Mouse (Mus musculus) liver, embryonic 12.5 days (tissue): ENCODE measurements around the gene Ncmap. TPM values are rescaled to one million over a fixed set of nuclear protein-coding genes. Genes with fewer than 3 reads are reported as not detected.

Experiments
- ATAC-seq: fragments of 200-750 bp; cut with Nextera tagmentation; 2 replicates; pipeline ENCODE4 v1.8.0; 2017; ENCODE audit warnings: moderate number of reproducible peaks, mild to moderate bottlenecking, moderate library complexity
- H3K27ac ChIP-seq: fragments of 300-500 bp; sonication (generic); 2 replicates; pipeline ENCODE4 v1.5.1; 2016; ENCODE audit warnings: mild to moderate bottlenecking
- H3K27me3 ChIP-seq: fragments of 300-500 bp; sonication (generic); replicated peaks from 2 replicates; pipeline ENCODE4 v1.6.1; 2016; ENCODE audit warnings: mild to moderate bottlenecking, moderate library complexity
- H3K36me3 ChIP-seq: fragments of 300-500 bp; sonication (generic); 2 replicates; pipeline ENCODE4 v1.6.1; 2016; ENCODE audit warnings: mild to moderate bottlenecking, moderate library complexity
- H3K4me1 ChIP-seq: fragments of 300-500 bp; sonication (generic); 2 replicates; pipeline ENCODE4 v1.6.1; 2016
- H3K4me2 ChIP-seq: fragments of 300-500 bp; sonication (generic); 2 replicates; pipeline ENCODE4 v1.6.1; 2016; ENCODE audit warnings: mild to moderate bottlenecking, moderate library complexity
- H3K4me3 ChIP-seq: fragments of 300-500 bp; sonication (generic); 2 replicates; pipeline ENCODE4 v1.5.1; 2016; ENCODE audit warnings: mild to moderate bottlenecking, moderate library complexity
- H3K9ac ChIP-seq: fragments of 300-500 bp; sonication (generic); 2 replicates; pipeline ENCODE4 v1.6.1; 2016; ENCODE audit warnings: mild to moderate bottlenecking, moderate library complexity
- H3K9me3 ChIP-seq: fragments of 300-500 bp; sonication (generic); replicated peaks from 2 replicates; pipeline ENCODE4 v1.6.1; 2016; ENCODE audit warnings: mild to moderate bottlenecking, moderate library complexity
- WGBS: fragments of 180-500 bp; shearing (Covaris S2); methylation state at CpG from one replicate; pipeline ENCODE4 v1.1.7; 2016; ENCODE audit not compliant: insufficient replicate concordance; 5-methylcytosine and 5-hydroxymethylcytosine counted together
- polyA plus RNA-seq: library from polyadenylated mRNA; unstranded; fragments of >200 nt; fragmentation: Nextera tagmentation; extraction: Ambion mirVana; gene quantifications from 2 replicates; pipeline ENCODE4 v1.2.1, GENCODE M21; 2016

Ncmap gene
- polyA plus RNA-seq, 1 experiment from 2014 or later: 0.11 TPM

DNA sequence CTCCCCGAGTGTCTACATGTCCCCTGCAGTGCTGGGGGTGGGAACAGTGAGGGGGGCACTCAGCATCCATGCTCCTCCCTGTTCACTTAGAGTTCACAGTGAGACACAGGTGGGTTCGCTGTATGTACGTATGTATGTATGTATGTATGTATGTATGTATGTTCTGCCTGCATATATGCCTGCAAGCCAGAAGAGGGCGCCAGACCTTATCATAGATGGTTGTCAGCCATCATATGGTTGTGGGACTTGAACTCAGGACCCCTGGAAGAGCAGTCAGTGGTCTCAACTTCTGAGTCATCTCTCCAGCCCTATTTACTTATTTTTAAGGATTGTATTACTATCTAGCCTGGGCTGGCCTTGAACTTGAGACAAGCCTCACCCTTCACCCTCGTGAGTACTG, 1.7 kb downstream of the Ncmap start:
- ATAC-seq: no peak
- 76% methylated on average over 5 of the region's 5 CpGs for WGBS
- H3K27me3 ChIP-seq: peaks cover 75% of the 10 kb centered on the region

DNA sequence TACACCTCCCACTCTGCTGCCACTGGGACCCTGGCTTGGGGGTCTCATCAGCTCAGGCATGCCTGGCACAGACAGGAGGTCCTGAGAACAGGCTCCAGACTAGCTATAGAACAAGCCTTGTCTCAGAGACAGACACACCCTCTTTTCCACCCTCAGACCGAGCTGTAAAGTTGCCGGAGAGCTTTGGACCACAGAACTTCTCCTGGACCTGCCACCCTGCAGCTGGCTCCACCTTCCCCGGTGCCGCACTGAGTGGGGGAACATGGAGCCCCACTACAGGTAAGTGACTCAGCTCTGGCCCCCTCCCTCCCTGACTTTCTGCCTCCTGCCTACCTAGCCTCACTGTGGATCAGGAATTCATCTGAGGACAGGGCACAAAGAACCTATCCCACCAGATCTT, 2.7 kb downstream of the Ncmap start:
- Histone ChIP-seq H3K27ac (no peak overlapping the region), H3K27me3 (peaks cover 67% of the 10 kb centered on the region), H3K4me2 (no peak overlapping the region), H3K4me1 (peaks cover 13% of the 10 kb centered on the region), H3K9me3 (no peaks in the 10 kb centered on the region), H3K4me3 (no peak overlapping the region), H3K9ac (no peak overlapping the region), H3K36me3 (no peaks in the 10 kb centered on the region)
- WGBS: 81% methylated on average over 4 of the region's 4 CpGs
- ATAC-seq: no peak

More for the DNA sequence above, 1.7 kb downstream of the Ncmap start:
- Histone ChIP-seq H3K4me2 (no peak overlapping the region), H3K36me3 (no peaks in the 10 kb centered on the region), H3K4me1 (peaks cover 20% of the 10 kb centered on the region), H3K9ac (no peak overlapping the region), H3K4me3 (no peak overlapping the region), H3K9me3 (no peaks in the 10 kb centered on the region), H3K27ac (no peak overlapping the region)

DNA sequence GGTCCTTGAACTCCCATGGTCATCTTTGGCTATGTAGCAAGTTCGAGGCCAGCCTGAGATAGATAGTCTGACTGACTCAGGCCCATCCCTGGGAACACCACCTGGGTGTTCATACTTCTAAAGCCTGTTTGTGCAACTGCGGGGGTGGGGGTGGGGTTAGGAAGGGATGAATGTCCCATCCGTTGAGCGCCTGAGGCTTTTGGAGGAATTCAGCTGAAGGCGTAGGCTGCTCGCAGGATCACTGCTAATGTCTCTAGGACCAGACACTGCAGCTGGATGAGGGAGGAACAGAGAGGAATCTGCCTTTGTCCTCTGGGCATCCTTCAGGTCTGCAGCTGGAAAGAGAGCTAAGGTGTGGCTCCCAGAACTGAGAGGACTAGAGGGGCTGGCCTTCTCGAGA, 3.4 kb downstream of the Ncmap start:
- Histone ChIP-seq H3K4me2 (no peak overlapping the region), H3K9ac (no peak overlapping the region), H3K9me3 (no peaks in the 10 kb centered on the region), H3K27me3 (peaks cover 60% of the 10 kb centered on the region), H3K27ac (no peak overlapping the region), H3K4me3 (no peak overlapping the region), H3K36me3 (no peaks in the 10 kb centered on the region), H3K4me1 (peaks cover 13% of the 10 kb centered on the region)
- 73% methylated on average over 7 of the region's 7 CpGs for WGBS
- ATAC-seq: no peak

DNA sequence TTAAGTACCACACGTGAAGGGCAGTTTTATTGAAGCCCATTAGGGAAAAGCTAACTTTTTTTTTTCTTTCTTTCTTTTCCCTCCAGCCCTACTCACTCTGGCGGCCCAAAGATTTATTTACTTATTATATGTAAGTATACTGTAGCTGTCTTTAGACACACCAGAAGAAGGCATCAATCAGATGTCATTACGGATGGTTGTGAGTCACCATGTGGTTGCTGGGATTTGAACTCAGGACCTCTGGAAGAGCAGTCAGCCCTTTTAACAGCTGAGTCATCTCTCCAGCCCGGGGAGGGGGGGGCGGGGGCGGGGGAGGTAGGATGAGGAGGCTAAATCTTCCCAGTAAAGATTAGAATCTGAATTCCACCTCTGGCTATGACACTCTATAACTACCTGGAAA, 4.6 kb downstream of the Ncmap start:
- H3K4me3 ChIP-seq: no peak overlapping the region
- peaks cover 11% of the 10 kb centered on the region for H3K4me1 ChIP-seq
- WGBS: 54% methylated on average over 6 of the region's 6 CpGs
- peaks cover 47% of the 10 kb centered on the region for H3K27me3 ChIP-seq
- H3K4me2 ChIP-seq: no peak overlapping the region
- H3K27ac ChIP-seq: no peak overlapping the region
- H3K9ac ChIP-seq: no peak overlapping the region
- no peaks in the 10 kb centered on the region for H3K36me3 ChIP-seq
- no peaks in the 10 kb centered on the region for H3K9me3 ChIP-seq
- ATAC-seq: no peak

DNA sequence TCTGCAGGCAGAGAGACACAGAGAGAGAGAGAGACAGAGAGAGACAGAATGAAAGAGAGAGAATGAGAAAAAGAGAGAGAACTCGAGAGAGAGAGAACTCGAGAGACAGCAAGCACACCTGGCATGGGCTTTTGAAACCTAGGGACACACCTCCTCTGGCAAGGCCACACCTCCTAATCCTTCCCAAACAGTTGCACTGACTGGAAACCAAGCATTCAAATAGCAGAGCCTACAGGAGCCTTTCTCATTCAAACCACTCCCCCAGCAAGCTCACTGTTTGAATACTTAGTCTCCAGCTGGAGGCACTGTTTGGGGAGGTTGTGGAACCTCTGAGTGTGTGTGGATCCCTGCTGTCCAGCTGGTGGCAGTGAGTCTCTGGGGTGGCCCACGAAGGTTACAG, 5.2 kb downstream of the Ncmap start:
- WGBS: 64% methylated on average over 3 of the region's 3 CpGs
- no peak for ATAC-seq
- Histone ChIP-seq H3K9me3 (no peaks in the 10 kb centered on the region), H3K4me3 (no peak overlapping the region), H3K27me3 (peaks cover 41% of the 10 kb centered on the region), H3K4me1 (peaks cover 5% of the 10 kb centered on the region), H3K4me2 (no peak overlapping the region), H3K36me3 (no peaks in the 10 kb centered on the region), H3K9ac (no peak overlapping the region), H3K27ac (no peak overlapping the region)

DNA sequence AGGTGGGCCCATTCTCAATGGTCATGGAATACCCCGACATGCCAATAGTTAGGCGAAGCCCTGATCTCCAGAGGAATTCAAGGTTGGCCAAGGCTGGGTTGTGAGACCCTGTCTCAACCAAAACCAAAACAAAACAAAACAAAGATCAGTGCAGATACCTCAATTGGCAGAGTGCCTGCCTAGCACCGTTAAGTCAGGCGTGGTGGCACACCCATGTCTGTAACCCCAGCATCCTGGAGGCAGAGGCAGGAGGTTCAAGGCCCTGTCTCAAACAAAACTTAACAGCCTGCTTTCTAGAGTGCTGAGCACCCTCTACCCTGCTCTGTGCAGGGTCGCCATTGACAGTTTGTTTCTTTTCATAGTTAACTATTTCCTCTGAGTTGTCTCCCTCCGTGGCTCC, 7.0 kb downstream of the Ncmap start:
- H3K27me3 ChIP-seq: peaks cover 23% of the 10 kb centered on the region
- no peaks in the 10 kb centered on the region; the same call in 1 of the 2 replicates for H3K4me1 ChIP-seq
- H3K36me3 ChIP-seq: no peaks in the 10 kb centered on the region
- H3K9me3 ChIP-seq: no peaks in the 10 kb centered on the region
- H3K27ac ChIP-seq: no peak overlapping the region
- H3K4me3 ChIP-seq: no peak overlapping the region
- H3K4me2 ChIP-seq: no peak overlapping the region
- no peak overlapping the region for H3K9ac ChIP-seq
- 61% methylated on average over 6 of the region's 6 CpGs for WGBS
- no peak for ATAC-seq

DNA sequence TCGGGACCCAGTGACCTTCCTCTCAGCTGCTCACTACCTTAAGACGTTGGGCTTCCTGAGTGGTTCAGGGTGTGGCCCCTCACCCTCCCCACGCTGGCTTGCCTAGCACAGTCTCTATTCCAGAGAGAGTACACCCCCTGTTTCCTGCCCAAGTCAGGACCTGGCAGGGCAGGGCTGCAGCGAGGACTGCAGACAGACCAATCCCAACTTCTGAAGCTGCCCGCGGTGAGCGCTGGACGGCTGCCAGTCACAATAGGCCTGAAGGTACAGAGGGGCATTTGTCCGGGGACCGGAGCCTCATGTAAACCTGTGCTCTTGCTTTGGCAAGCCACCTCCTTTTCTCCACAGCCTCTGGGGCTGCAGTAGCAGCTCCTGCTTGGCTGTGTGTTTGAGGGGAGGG, 12.4 kb downstream of the Ncmap start:
- 55% methylated on average over 10 of the region's 10 CpGs for WGBS
- no peaks in the 10 kb centered on the region; the same call in 1 of the 2 replicates for H3K4me1 ChIP-seq
- H3K36me3 ChIP-seq: no peaks in the 10 kb centered on the region
- H3K9ac ChIP-seq: no peak overlapping the region
- H3K4me2 ChIP-seq: no peak overlapping the region
- ATAC-seq: no peak
- H3K4me3 ChIP-seq: no peak overlapping the region
- no peak overlapping the region for H3K27ac ChIP-seq
- no peaks in the 10 kb centered on the region for H3K9me3 ChIP-seq
- H3K27me3 ChIP-seq: peaks cover 26% of the 10 kb centered on the region

GRCm38 (mm10) chr4:135382316-135382715, 15.7 kb downstream of the Ncmap start:
- WGBS: 2% methylated on average over 14 of the region's 14 CpGs
- ATAC-seq: no peak
- Histone ChIP-seq H3K27me3 (peaks cover 26% of the 10 kb centered on the region), H3K27ac (no peak overlapping the region), H3K36me3 (no peaks in the 10 kb centered on the region), H3K4me1 (no peaks in the 10 kb centered on the region; the same call in 1 of the 2 replicates), H3K4me2 (no peak overlapping the region), H3K4me3 (no peak overlapping the region), H3K9ac (no peak overlapping the region), H3K9me3 (no peaks in the 10 kb centered on the region)

DNA sequence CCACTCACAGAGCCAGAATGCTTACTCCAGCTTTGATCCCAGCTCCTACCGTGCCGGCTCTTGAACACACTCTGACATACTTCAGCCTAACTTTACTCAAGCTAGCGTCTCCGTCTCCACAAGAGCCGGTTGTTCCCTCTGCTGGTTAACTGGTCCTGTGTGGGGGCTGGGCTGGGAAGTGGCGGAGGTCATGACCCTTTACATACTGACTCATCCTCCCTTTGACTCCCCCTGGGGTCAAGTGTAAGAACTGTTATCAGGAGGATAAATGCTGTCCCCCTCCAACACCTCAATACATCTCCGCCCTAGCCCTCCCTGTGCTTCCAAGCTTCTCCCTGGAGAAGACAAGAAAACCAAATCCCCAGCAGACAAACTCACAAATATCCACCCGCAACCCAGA, 16.7 kb downstream of the Ncmap start:
- H3K36me3 ChIP-seq: no peaks in the 10 kb centered on the region
- no peak overlapping the region for H3K9ac ChIP-seq
- H3K27ac ChIP-seq: no peak overlapping the region
- no peak overlapping the region for H3K4me3 ChIP-seq
- no peaks in the 10 kb centered on the region for H3K9me3 ChIP-seq
- WGBS: 44% methylated on average over 8 of the region's 8 CpGs
- no peak for ATAC-seq
- H3K4me2 ChIP-seq: no peak overlapping the region
- peaks cover 26% of the 10 kb centered on the region for H3K27me3 ChIP-seq
- no peaks in the 10 kb centered on the region; the same call in 1 of the 2 replicates for H3K4me1 ChIP-seq

DNA sequence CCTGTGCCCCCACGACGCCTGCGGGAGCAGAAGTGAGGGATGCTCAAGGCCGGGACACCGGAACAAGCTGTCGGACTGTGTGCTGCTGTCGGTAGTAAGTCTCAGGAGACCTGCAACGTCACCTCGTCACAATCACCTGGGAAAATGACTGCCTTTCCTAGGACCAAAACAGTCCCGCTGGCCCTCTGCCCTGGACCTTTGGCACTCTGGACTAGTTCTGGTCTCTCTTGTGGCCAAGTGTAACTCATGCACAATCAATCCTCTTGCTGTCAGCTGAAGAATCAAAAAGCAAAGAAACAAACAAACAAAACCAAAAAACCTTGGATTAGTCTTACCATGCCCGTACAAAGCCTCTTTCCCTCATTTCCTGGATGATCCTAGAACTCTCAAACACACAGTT, 20.8 kb downstream of the Ncmap start:
- 66% methylated on average over 11 of the region's 11 CpGs for WGBS
- peaks cover 5% of the 10 kb centered on the region for H3K9me3 ChIP-seq
- no peak overlapping the region for H3K4me3 ChIP-seq

DNA sequence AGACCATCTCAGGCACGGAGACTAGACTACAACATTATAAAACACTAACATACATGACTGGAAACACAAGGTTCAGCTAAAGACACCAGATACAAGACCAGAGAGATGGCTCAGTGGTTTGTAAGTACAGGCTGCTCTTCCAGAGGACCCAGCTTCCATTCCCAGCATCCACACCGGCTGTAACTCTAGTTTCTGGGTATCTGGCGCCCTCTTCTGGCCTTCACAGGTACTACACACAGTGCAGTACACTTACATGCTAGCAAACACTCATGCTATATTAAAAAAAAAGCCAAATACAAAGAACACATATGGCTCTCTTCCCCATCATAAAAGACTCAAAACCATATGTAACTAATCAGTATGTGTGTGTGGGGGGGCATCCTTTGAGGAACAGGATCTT, 22.6 kb downstream of the Ncmap start:
- WGBS: 52% methylated on average over 3 of the region's 3 CpGs
- Histone ChIP-seq H3K4me3 (no peak overlapping the region), H3K4me2 (no peak overlapping the region), H3K27me3 (peaks cover 2% of the 10 kb centered on the region; the same call in 1 of the 2 replicates), H3K27ac (no peak overlapping the region), H3K4me1 (no peaks in the 10 kb centered on the region), H3K36me3 (no peaks in the 10 kb centered on the region), H3K9me3 (peaks cover 5% of the 10 kb centered on the region), H3K9ac (no peak overlapping the region)
- no peak for ATAC-seq

More for the DNA sequence above, 20.8 kb downstream of the Ncmap start:
- H3K9ac ChIP-seq: no peak overlapping the region
- no peak overlapping the region for H3K27ac ChIP-seq
- H3K4me1 ChIP-seq: no peaks in the 10 kb centered on the region
- ATAC-seq: no peak
- H3K4me2 ChIP-seq: no peak overlapping the region
- no peaks in the 10 kb centered on the region for H3K27me3 ChIP-seq
- H3K36me3 ChIP-seq: no peaks in the 10 kb centered on the region

- 66% methylated on average over 5 of the region's 5 CpGs for WGBS
- Histone ChIP-seq H3K4me2 (no peak overlapping the region), H3K27ac (no peak overlapping the region), H3K36me3 (no peaks in the 10 kb centered on the region), H3K4me1 (no peaks in the 10 kb centered on the region), H3K27me3 (peaks cover 5% of the 10 kb centered on the region; the same call in 1 of the 2 replicates), H3K9ac (no peak overlapping the region), H3K4me3 (no peak overlapping the region), H3K9me3 (peaks cover 5% of the 10 kb centered on the region)
- no peak for ATAC-seq
Measured at GRCm38 (mm10) chr4:135373299-135373698, 24.7 kb downstream of the Ncmap start.

DNA sequence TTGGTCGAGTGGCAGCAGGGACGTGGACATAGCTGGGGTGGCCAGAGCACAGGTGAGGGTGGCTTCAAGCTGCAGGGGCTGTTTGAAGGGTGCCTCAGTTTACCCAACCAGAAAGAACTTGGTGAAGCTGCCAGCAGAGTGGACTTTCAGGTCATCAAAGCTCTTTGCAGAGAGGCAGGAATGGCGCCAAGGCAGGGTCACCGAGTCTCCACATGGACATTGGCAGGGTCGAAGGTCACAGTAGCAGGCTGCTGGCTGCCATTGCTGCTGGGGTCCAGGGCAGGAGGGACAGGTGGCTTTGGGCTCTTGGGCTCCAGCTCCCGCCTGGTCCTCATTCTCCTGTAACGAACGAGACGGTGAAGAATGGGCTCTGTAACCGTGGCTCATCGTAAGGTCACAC, 27.7 kb downstream of the Ncmap start:
- no peak for ATAC-seq
- 72% methylated on average over 11 of the region's 11 CpGs for WGBS
- no peak overlapping the region for H3K9ac ChIP-seq

More for the DNA sequence above, 27.7 kb downstream of the Ncmap start:
- Histone ChIP-seq H3K4me2 (no peak overlapping the region), H3K4me3 (no peak overlapping the region), H3K9me3 (peaks cover 4% of the 10 kb centered on the region), H3K27ac (no peak overlapping the region), H3K36me3 (no peaks in the 10 kb centered on the region), H3K27me3 (peaks cover 5% of the 10 kb centered on the region), H3K4me1 (no peaks in the 10 kb centered on the region)
